Mouse (Mus musculus): ENCODE measurements around the gene Skiv2l.

- TF ChIP-seq POLR2A (IDR thresholded peaks at IDR 0.05; ENCODE audit: borderline replicate concordance, insufficient read depth, low read length) = no peak
- peak; percentile 74 for TF ChIP-seq CTCF (IDR thresholded peaks at IDR 0.05; ENCODE audit: borderline replicate concordance, insufficient read depth, low read depth, low read length)
Measured at GRCm38 (mm10) chr17:34855825-34856224, 5.8 kb upstream of the Skiv2l start.

Data from cerebellum, adult 2 months (tissue).